Mouse (Mus musculus) gastrocnemius, adult 18-20 months (tissue): ENCODE measurements around the gene Nlrp2. TPM values are rescaled to one million over a fixed set of nuclear protein-coding genes. Genes with fewer than 3 reads are reported as not detected.

Source experiments
- DNase-seq: peaks from one replicate; pipeline ENCODE4 v3.0.0; 2021; ENCODE audit warnings: low spot score
- long read RNA-seq, 2 experiments: library from polyadenylated mRNA; stranded (forward); transcript quantifications; one replicate each; pipeline ENCODE4 v2.0.0; 2021
- total RNA-seq, 2 experiments: library from RNA; stranded (reverse); gene quantifications; 2 replicates each; pipeline ENCODE4 v1.2.3; 2021

Nlrp2 gene
- not detected for total RNA-seq
- long read RNA-seq, experiment 1 = 0 reads
- long read RNA-seq, experiment 2 = 0 reads

GRCm38 (mm10) chr7:5350935-5351334 is at the start of gene Nlrp2:
Gene Nlrp2, minus strand, starts transcription at chr7:5351035.
- no peak for DNase-seq

- DNase-seq = no peak
These were observed 15.9 kb upstream of the Nlrp2 start for GRCm38 (mm10) chr7:5366724-5367123.

DNA sequence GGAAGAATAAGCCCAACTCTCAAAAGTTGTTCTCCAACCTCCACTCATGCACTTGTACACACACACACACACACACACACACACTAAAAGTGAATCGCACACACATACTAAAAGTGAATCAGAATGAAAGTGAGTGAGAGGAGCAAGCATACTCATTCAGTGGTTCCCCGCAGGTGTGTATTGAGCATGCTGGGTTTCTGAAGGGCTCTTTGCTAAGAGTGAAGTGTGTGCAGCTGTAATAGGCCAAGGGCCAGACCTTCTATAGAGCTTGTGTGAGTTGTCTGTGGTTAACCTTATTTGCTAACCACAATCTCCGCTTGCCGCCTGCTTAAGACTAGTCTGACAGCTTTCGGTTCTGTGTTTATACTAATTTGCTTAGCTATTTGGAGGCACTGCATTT is 12.8 kb upstream of the Nlrp2 start:
- no peak for DNase-seq

GRCm38 (mm10) chr7:5350237-5350636 is 598 bp downstream of the Nlrp2 start, which contains the start of gene Gm5065:
Gene Gm5065, plus strand, starts transcription at chr7:5350537.
- no peak for DNase-seq

DNA sequence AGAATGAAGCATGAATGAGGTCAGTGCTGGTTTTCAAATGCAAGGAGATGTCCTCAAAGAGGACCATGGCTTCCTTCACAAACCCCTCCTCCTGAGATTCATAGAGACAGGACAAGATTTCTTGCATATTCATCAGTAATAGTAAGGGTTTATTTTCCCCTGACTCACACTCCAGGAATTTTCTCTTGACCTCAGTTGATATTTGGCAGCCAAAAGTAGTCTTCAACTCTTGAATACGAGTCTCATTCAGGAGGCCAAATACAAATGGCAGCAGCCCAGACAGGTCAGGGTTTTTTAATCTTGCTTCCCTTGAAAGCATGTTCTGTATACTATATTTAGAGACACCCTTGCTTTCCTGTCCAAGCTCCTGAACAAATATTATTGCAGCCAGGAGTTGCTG is 23.3 kb downstream of the Nlrp2 start:
- DNase-seq = no peak

DNA sequence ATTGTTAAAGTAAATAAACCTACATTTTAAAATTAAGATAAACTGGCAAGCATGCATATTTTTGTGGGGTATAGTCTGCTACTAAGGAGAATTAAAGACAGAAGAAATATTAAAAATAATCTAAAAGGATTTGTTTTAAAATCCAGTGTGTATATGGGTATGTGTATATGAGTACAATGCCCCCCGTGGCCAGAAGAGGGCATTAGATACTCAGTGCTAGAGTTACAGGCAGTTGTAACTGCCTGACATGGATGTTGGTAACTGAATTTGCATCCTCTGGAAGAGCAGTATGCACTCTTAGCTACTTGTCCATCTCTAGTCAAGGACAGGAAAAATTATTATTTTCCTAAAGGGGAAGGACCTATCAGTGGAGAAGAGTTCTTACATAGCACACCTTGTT is 62.6 kb downstream of the Nlrp2 start:
- no peak for DNase-seq

DNA sequence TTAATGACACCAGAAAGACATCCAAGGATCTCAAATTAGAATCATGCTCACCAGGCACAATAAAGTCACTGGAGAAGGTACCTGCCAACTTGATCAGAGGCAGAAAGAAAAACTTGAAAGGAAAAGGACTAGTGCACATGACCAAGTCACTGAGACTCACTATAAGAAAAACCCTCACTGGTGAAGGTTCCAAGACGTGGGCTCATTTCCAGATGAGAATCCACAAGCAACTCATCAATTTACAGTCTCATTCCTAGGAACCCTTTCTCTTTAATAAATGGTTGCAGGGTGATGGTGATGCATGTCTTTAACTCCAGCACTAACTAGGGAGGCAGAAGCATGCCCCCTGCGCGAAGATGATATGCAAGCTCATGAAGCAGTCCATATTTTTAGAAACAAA is 87.8 kb downstream of the Nlrp2 start:
- DNase-seq = no peak

Other genes starting within 250 kb of the Nlrp2 start
- gene Rfpl4, start 234.1 kb downstream of the Nlrp2 start, total RNA-seq = not detected
- gene Rasl2-9, start 225.1 kb downstream of the Nlrp2 start, total RNA-seq = 1 to 10 TPM; 2.1 to 2.6 TPM
- gene Vmn1r55, start 201.4 kb downstream of the Nlrp2 start, total RNA-seq = not detected
- gene Vmn1r56, start 154.3 kb downstream of the Nlrp2 start, total RNA-seq = not detected
- gene Vmn1r57, start 132.5 kb downstream of the Nlrp2 start, total RNA-seq = not detected
- gene Gm5065, start 498 bp downstream of the Nlrp2 start, total RNA-seq = not detected
- not detected for gene Vmn1r58, start 62.4 kb upstream of the Nlrp2 start, total RNA-seq
- not detected for gene Vmn1r59, start 105.7 kb upstream of the Nlrp2 start, total RNA-seq
- not detected for gene Vmn2r28, start 142.9 kb upstream of the Nlrp2 start, total RNA-seq
- gene Vmn1r60, start 196.3 kb upstream of the Nlrp2 start, total RNA-seq = not detected